In the genomic region with DNA sequence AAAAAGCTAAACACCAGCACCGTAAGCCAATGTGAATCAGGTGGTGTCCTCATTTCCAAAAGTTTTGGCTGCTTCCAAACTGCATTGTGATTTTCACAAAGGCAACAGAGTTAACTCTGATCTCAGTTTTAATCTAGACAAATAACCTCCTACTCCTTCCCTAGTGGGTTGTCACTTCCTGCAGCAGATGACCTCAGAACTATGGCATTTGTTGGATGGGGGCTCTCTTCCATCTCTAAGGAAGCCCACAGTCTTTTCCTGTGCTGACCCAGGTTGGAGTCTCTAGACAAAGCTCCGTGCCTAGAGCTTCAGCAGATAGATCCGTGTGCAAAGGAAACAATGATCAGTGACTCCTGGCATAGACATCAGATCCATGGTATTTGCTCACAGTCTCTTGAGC, we compare ENCODE assay signal across 13 mouse cellular contexts. TPM values are rescaled to one million over a fixed set of nuclear protein-coding genes. Genes with fewer than 3 reads are reported as not detected.
A peak's percentile ranks its signal among the peaks of the same experiment; 100 is the strongest.
DNase-seq lines count a peak whose midpoint lies in the region; ATAC-seq lines count a peak whose summit lies in the region.
"Had no signal": no experiment of that assay in that cellular context is flagged by ENCODE, and none has a peak within 500 bp of the region (broad histone marks: within the 10 kb centered on the region; RNA-seq: fewer than 3 reads in every experiment).

No protein-coding gene starts in this region.

- no peak overlapping the region for H3K4me2 ChIP-seq in midbrain, embryonic 15.5 days
- H3K4me2 ChIP-seq: hindbrain, embryonic 15.5 days; kidney, embryonic 15.5 days had no signal

- no peak for DNase-seq in heart, embryonic 10.5 days (ENCODE audit: low spot score)
- no peak for DNase-seq in adrenal gland, postnatal 36 days
- DNase-seq: cerebellum, postnatal 10 days; gastrocnemius, postnatal 36 days; midbrain, embryonic 14.5 days; thymus, adult 2 months had no signal

- 61% methylated on average over 3 of the region's 3 CpGs for WGBS in heart, embryonic 10.5 days
- 79% methylated on average over 3 of the region's 3 CpGs for WGBS in midbrain, embryonic 15.5 days

- no peak overlapping the region for H3K9ac ChIP-seq in midbrain, embryonic 15.5 days
- H3K9ac ChIP-seq: hindbrain, embryonic 15.5 days; kidney, embryonic 15.5 days had no signal

- ATAC-seq in megakaryocyte, adult 5-6 weeks (ENCODE audit: poor library complexity, severe bottlenecking): no peak
- peak; percentile 38 for ATAC-seq in inflammation-experienced regulatory T-cells, adult 6 months
- no peak for ATAC-seq in midbrain, embryonic 15.5 days (replicated peaks)
- no peak for ATAC-seq in activated CD4-positive, CD25-positive, alpha-beta regulatory T cell, adult 4 months

- H3K27me3 ChIP-seq in megakaryocyte, embryonic 14.5 days (replicated peaks): peaks cover 2% of the 10 kb centered on the region
- H3K27me3 ChIP-seq in heart, embryonic 10.5 days (ENCODE audit: insufficient read depth, poor library complexity, severe bottlenecking): no peaks in the 10 kb centered on the region
- H3K27me3 ChIP-seq in midbrain, embryonic 15.5 days (replicated peaks): no peaks in the 10 kb centered on the region
- H3K27me3 ChIP-seq: hindbrain, embryonic 15.5 days; kidney, embryonic 15.5 days had no signal

- peak overlapping the region; percentile 26; the same call in 1 of the 2 replicates for H3K27ac ChIP-seq in heart, embryonic 10.5 days
- H3K27ac ChIP-seq in midbrain, embryonic 15.5 days: no peak overlapping the region
- H3K27ac ChIP-seq: hindbrain, embryonic 15.5 days; kidney, embryonic 15.5 days had no signal

- peaks cover 5% of the 10 kb centered on the region; the same call in 1 of the 2 replicates for H3K9me3 ChIP-seq in megakaryocyte, embryonic 14.5 days
- H3K9me3 ChIP-seq in heart, embryonic 10.5 days: no peaks in the 10 kb centered on the region
- no peaks in the 10 kb centered on the region for H3K9me3 ChIP-seq in midbrain, embryonic 15.5 days
- H3K9me3 ChIP-seq: hindbrain, embryonic 15.5 days; kidney, embryonic 15.5 days had no signal

- H3K36me3 ChIP-seq in megakaryocyte, embryonic 14.5 days (replicated peaks; ENCODE audit: low read length): no peaks in the 10 kb centered on the region
- H3K36me3 ChIP-seq in heart, embryonic 10.5 days: no peaks in the 10 kb centered on the region
- H3K36me3 ChIP-seq in midbrain, embryonic 15.5 days (replicated peaks): no peaks in the 10 kb centered on the region
- H3K36me3 ChIP-seq: hindbrain, embryonic 15.5 days; kidney, embryonic 15.5 days had no signal

- H3K4me3 ChIP-seq in megakaryocyte, embryonic 14.5 days (replicated peaks): peak overlapping the region; percentile 67
- H3K4me3 ChIP-seq in heart, embryonic 10.5 days: no peak overlapping the region
- no peak overlapping the region for H3K4me3 ChIP-seq in midbrain, embryonic 15.5 days
- H3K4me3 ChIP-seq: hindbrain, embryonic 15.5 days; kidney, embryonic 15.5 days had no signal

- peaks cover 82% of the 10 kb centered on the region for H3K4me1 ChIP-seq in megakaryocyte, embryonic 14.5 days
- H3K4me1 ChIP-seq in heart, embryonic 10.5 days: peaks cover 14% of the 10 kb centered on the region; the same call in 1 of the 2 replicates
- H3K4me1 ChIP-seq in midbrain, embryonic 15.5 days: no peaks in the 10 kb centered on the region
- H3K4me1 ChIP-seq: hindbrain, embryonic 15.5 days; kidney, embryonic 15.5 days had no signal

RNA-seq across cellular contexts. Expression of a gene that starts 31.1 kb away (rescaled TPM):
- polyA plus RNA-seq in megakaryocyte, embryonic 14.5 days (2012; ENCODE audit: insufficient read depth, low replicate concordance): 106 and 185 TPM in 2 replicates
- 2.9 and 3.0 TPM in 2 replicates for total RNA-seq in megakaryocyte, adult 5-6 weeks (2015)
- total RNA-seq in megakaryocyte, adult 5-6 weeks (2017): 4.5 and 5.4 TPM in 2 replicates
- polyA plus RNA-seq in heart, embryonic 10.5 days (2016; fragmentation: Nextera tagmentation; extraction: Ambion mirVana): 30.4 and 37.0 TPM in 2 replicates
- 10 to 100 TPM; 14.9 to 24.1 (median 18.7) TPM for polyA plus RNA-seq in inflammation-experienced regulatory T-cells, adult 6 months (2017; shearing (Covaris generic))
- 35.5 and 37.6 TPM in 2 replicates for polyA plus RNA-seq in midbrain, embryonic 15.5 days (2015; fragmentation: Nextera tagmentation; extraction: Ambion mirVana)
- polyA plus RNA-seq in activated CD4-positive, CD25-positive, alpha-beta regulatory T cell, adult 4 months (2017; shearing (Covaris generic)): 10 to 100 TPM; 18.5 to 24.0 TPM
- 10 to 100 TPM; 29.7 to 32.9 TPM for total RNA-seq in adrenal gland, postnatal 36 days (2021)
